Mouse (Mus musculus) layer of hippocampus, postnatal 14 days (tissue): ENCODE measurements at regions not wholly inside any gene's neighbourhood (a gene's known extent, or its start where the extent isn't known, plus 50 kb on each side); places are given as distances from the start of the nearest gene placed in this dataset.

Experiments used
- DNase-seq, 2 experiments: peaks; one replicate each; pipeline ENCODE4 v3.0.0; 2021 to 2022; ENCODE audit warnings: low spot score in 2 of 2, mixed read lengths in 1 of 2

DNA sequence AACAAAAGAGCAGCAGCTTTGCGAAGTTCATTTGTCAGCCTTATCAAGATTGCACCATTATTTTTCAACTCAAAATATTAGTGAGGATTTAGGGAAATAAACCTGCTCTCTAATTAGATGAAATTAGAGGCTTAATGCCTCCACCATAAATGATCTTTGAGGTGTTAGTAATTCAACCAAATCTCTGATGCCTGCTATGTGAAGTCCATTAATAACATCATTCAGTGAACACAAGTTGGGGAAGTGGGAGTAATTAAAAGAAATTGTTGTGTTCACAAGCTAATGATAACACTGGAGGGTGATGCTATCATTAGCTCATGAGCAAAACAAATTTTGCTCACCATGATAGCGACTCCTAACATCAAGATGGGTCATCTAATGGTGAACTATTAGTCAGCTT, 246.0 kb downstream of the Ttc6 start:
- no peak for DNase-seq

GRCm38 (mm10) chr12:57823809-57824208, 259.9 kb downstream of the Ttc6 start:
- DNase-seq: no peak

- peak in 1 of 2 experiments; percentile 81 for DNase-seq
Observed at GRCm38 (mm10) chr12:57825754-57826153, 261.8 kb downstream of the Ttc6 start.

- DNase-seq: no peak
Observed at GRCm38 (mm10) chr12:57842813-57843212, 278.9 kb downstream of the Ttc6 start.

- no peak for DNase-seq
Observed at GRCm38 (mm10) chr12:57871028-57871427, 307.1 kb downstream of the Ttc6 start.

DNA sequence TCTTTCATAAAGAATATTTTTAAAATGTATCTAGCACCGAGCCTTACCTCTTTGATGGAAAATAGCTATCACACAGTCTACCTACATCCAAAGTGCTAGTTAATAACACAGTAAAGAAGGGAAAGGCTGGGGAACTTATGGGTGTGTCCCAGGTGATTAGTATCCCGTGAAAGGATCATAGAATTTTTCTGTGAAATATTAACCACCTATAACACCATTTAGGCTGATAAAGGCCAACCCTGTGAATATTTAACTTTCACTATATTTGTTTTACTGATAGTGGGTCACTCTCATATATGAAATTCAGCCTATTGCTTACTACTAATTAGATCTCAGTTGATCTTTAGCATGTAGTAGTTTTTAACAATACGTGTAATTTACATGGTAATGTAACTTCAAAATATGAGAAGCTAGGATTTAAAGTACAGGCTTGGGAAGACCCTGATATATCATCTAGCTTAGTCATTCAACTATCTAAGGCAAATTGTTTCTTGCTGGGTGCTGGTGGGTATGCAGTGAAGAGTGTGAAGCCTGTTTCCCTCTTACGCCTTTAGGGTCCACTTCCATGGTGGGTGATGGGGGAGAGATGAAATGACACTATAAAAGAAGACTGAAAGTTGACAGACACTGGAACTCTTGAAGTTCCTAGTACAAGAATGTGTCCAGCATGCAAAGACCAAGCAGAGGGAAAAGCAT, 320.6 kb upstream of the Sstr1 start:
- DNase-seq: no peak

DNA sequence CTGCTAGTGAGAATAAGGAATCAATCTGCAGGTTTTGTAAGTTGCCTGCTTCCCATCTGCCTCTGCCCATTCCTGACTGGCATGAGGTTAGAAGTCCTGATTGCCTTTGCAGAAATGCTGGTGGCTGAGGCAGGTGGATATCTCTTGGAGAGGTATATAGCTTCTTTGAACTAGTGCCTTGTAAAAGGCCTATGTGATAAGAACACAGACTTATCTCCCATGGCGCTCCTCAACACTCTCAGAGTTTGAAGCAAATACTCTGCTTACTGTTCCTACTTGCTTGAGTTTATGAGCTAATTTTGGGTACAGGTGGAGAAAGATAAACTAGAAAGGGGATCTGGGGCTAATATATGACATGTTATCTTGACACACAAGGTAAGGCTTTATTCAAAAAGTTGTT, 320.0 kb upstream of the Sstr1 start:
- DNase-seq: no peak

DNA sequence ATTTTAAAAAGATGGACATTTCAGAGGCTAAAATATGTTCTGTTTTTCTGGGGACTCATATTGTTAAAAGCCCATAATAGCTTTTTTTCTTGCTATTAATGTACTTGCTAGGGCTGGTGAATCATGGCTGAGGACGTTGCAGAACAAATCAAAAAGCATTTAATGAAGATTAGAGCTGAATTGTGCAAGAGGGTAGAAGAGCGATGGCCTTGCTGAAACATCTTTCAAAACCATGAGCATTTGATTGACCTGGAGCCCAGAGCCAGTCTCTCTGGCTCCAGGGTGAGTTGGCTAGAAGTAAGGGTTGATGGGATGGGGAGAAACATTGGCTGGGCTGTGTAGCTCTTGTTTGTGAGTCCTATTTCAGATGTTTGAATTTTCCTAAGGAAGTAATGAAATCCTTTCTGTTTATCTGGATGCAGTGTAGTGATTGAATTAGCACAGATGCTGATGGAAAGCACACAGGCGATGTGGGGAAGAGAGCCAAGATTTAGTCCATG, 313.8 kb upstream of the Sstr1 start:
- DNase-seq: peak in 1 of 2 experiments; percentile 4

DNA sequence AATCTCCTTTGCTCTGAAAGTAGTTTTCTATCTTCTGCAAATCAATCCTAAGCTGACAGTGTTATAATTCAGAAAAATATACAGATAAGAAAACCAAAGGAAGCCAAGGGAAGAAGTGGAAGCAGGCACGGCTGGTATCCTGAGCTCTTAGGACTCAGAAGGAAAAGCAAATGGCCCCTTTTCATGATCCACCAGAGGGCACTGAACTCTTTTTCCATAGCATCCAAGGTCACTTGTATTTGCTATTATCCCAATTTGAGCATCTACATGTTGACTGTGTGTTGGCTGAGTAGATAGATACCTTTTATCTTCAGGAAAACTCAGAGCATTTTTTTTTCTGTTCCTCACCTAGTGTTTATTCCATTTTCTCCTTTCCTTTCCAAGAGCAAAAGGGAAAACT, 306.9 kb upstream of the Sstr1 start:
- DNase-seq: no peak

DNA sequence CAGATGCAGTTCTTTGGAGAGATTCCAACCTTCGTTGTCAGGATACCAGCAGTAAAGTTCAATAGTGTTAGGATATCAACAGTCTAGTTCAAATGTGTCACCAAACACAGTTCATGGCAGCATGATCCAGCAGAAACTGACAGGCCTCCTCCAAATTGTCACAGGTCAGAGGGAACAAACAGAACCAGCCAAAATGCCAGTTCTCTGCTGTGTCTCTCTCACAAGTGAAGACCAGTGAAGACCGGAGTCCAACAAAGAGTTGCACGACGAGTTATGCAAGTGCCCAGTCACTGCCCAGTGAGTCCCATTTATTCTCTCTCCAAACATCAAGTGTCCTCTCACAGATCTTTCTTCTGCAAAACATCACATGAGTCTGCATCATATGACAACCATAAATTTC, 293.4 kb upstream of the Sstr1 start:
- no peak for DNase-seq

DNA sequence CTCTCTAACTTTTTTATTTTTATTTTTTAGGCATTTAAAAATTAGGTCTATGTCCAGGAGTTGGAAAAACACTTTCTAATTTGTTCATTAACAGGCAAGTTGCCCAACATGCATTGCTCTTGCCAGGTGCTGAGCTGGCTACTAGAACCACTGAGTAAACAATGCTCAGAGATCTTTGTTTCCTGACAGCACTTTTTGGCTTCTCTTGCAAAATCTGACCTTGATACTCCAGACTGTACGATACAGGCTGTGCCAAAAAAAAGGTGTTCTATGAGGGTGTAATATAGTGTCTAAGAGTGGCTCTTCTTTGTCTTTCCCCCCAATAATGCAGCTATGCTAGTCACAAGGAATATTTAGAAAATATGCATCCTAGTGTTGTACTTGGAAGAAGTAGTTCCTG, 289.5 kb upstream of the Sstr1 start:
- no peak for DNase-seq

- DNase-seq: no peak
Observed at GRCm38 (mm10) chr12:57924422-57924821, 287.1 kb upstream of the Sstr1 start.

DNA sequence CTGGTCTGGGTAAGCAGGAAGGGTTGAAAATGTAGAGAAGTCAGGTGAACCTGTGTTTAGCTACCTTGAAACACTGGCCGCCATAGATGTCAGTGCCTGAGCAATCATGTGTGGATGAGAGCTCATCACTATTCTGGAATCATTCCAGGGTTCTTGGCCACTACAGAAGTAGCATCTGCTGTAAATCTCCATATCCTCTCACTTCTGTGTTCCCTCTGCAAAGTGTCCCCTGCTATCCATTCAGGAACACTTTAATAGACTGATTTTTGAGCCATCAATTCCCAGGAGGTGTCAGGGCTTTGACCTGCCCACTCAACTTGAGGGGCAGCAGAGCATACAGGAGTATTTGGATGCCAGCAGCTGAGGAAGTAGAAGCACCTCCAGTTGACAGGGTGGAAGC, 284.7 kb upstream of the Sstr1 start:
- no peak for DNase-seq

DNA sequence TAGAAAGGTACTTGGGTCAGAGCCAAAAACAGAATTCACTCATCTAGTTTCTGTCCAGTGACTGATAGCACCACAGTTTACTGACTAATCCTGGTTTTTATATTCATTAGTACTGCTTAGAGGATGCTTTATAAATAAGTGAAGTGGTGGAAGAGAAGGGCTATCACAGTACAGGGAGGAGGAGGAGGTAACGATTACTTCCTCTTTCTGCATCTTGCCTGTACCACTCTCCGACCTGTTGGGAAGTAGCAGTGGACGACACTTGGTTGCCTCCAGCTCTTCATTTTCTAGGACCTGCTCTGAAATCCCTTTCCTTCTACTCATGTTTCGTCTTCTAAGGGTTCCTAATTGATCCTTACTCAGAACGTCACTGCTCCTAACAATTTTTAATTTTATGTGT, 283.5 kb upstream of the Sstr1 start:
- DNase-seq: no peak

GRCm38 (mm10) chr12:57931856-57932255, 279.7 kb upstream of the Sstr1 start:
- no peak for DNase-seq

- no peak for DNase-seq
Observed at GRCm38 (mm10) chr12:57949886-57950285, 261.7 kb upstream of the Sstr1 start.

- no peak for DNase-seq
Observed at GRCm38 (mm10) chr12:57958527-57958926, 253.0 kb upstream of the Sstr1 start.

DNA sequence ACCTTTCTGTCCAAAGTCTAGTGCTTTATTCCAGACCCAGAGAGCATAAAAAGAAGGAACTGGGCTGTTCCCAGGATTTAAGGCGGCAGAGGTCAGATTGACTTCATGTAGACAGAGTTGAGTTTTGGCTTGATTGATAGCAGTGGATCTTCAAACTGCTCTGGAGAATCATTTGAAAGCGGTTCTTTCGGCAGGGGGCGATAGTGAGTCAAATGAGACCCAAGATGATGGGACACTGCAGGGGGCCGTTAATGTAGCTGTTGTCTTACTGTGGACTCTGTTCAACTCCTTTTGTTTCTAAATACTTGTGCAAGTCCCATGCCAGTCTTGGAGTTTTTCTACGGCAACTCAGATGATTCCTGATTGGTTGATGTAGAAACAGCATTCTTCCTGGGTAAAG, 251.4 kb upstream of the Sstr1 start:
- no peak for DNase-seq

GRCm38 (mm10) chr12:57969168-57969567, 242.4 kb upstream of the Sstr1 start:
- no peak for DNase-seq

- no peak for DNase-seq
Observed at GRCm38 (mm10) chr12:57970163-57970562, 241.4 kb upstream of the Sstr1 start.

DNA sequence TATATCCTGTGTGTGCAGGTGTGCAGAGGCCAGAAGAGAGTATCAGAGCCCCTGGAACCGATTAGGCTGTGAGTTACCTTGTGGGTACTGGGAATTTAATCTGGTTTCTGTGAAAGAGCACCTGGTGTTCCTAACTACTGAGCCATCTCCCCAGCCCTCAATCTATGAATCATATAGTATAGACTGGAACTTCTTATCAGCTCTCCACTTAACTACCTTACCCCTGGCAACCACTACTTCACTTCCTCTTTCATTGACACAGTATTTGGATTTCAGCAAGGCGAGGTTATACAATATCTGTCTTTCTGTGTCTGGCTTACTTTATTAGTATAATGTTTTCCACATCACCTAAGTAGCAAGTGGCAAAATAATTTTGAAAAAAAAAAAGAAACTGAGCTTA, 239.1 kb upstream of the Sstr1 start:
- no peak for DNase-seq
